Mouse (Mus musculus): Measurements from ENCODE around the gene Hic1. TPM values are rescaled to one million over a fixed set of nuclear protein-coding genes. Genes with fewer than 3 reads are reported as not detected.

Gene Hic1
- polyA plus RNA-seq (2014; fragmentation: Illumina TruSeq; extraction: RNeasy Lipid Tissue Mini Kit (QIAGEN cat#74804); ENCODE audit: low replicate concordance), result 0.15 TPM

DNA sequence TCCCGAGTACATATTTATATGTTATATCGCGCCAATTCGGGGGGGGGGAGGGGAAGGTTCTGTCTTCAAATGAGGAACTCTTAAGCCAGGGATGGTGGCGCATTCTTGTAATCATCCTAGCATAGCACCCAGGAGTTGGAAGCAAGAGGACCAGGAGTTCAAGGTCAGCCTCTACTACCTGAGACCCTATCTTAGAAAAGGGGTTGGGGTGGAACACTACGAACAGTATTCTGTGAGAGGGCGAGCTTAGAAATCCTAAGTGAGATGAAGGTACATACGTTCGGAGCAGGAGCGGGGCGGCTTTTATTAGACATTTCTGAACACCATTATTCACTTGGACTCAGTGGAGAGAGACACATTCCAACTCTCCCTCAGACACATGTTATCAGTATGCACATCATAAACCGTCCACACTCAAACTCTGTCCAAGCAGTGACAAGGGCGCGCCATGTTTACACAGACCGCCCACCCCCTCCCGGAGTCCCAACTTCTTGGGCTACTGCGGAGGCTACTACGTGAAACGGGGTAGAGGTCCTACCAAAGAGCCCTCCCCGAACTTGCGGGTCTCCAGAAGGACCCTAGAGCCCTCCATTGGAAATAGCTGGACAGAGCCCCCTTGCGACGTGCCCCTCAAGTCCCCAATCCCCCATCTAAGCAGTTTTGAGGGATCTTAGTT lies at the start of gene Hic1:
Gene Hic1, minus strand, starts transcription at position 115 of the 676 bp plus-strand sequence.

GRCm38 (mm10) chr11:75193256-75194071 lies 24.1 kb upstream of the Hic1 start, which contains the start of gene Rtn4rl1:
Rtn4rl1 (plus strand) TSS chr11:75193783.

GRCm38 (mm10) chr11:75190905-75191441 lies 21.7 kb upstream of the Hic1 start, which contains the start of gene Dph1:
Dph1 (minus strand) TSS chr11:75191241.

GRCm38 (mm10) chr11:75178672-75179208 lies 9.4 kb upstream of the Hic1 start, which contains the start of gene Ovca2:
Ovca2 (minus strand) TSS chr11:75178835.

Other genes with a start within 250 kb of the Hic1 start
- 6.1 TPM for gene Smg6, start 243.7 kb downstream of the Hic1 start, polyA plus RNA-seq (2014; fragmentation: Illumina TruSeq; extraction: RNeasy Lipid Tissue Mini Kit (QIAGEN cat#74804); ENCODE audit: low replicate concordance)
- 68.9 TPM for gene Srr, start 243.6 kb downstream of the Hic1 start, polyA plus RNA-seq (2014; fragmentation: Illumina TruSeq; extraction: RNeasy Lipid Tissue Mini Kit (QIAGEN cat#74804); ENCODE audit: low replicate concordance)
- gene Ovca2, start 9.3 kb upstream of the Hic1 start, polyA plus RNA-seq (2014; fragmentation: Illumina TruSeq; extraction: RNeasy Lipid Tissue Mini Kit (QIAGEN cat#74804); ENCODE audit: low replicate concordance), result 9.1 TPM
- gene Dph1, start 21.7 kb upstream of the Hic1 start, polyA plus RNA-seq (2014; fragmentation: Illumina TruSeq; extraction: RNeasy Lipid Tissue Mini Kit (QIAGEN cat#74804); ENCODE audit: low replicate concordance), result 0.89 TPM
- gene Rtn4rl1, start 24.3 kb upstream of the Hic1 start, polyA plus RNA-seq (2014; fragmentation: Illumina TruSeq; extraction: RNeasy Lipid Tissue Mini Kit (QIAGEN cat#74804); ENCODE audit: low replicate concordance), result 3.9 TPM
- gene Rpa1, start 178.8 kb upstream of the Hic1 start, polyA plus RNA-seq (2014; fragmentation: Illumina TruSeq; extraction: RNeasy Lipid Tissue Mini Kit (QIAGEN cat#74804); ENCODE audit: low replicate concordance), result 20.9 TPM
- 1.6 TPM for gene Smyd4, start 178.9 kb upstream of the Hic1 start, polyA plus RNA-seq (2014; fragmentation: Illumina TruSeq; extraction: RNeasy Lipid Tissue Mini Kit (QIAGEN cat#74804); ENCODE audit: low replicate concordance)